ENCODE assay signal across 9 mouse cellular contexts in the genomic region with DNA sequence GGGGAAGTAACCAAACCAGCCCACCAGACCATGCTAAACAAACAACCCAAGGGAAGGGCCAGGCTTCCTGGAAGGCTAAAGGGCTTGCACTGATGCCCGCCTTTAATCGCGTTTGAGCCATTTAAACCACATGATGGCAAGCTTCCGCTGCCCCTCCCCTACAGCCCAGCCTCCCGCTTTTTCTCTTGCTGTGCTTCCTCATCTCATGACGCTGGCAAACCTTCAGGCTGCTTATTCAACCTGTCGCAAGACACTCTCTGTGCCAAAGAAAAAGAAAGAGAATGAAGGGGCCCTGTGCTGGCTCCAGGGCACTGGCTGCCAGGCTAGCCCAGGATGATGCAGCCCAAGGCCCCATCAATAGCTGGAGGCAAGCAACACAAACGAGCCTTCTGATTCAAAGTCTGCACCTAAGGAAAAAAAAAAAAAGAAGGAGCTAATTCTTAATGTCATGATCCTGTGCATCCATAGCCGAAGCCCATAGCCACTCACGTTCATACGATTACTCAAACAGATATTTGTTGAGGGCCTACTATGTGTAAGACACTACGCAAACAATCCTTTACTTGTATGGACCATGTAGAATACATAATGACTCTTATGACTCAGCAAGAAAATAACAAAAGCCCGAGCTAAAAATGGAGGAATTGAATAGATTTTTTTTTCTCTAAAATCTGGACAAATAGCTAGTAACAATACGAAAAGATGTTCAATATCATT.
A peak's percentile ranks its signal among the peaks of the same experiment; 100 is the strongest.
DNase-seq lines count a peak whose midpoint lies in the region.
"Had no signal": no experiment of that assay in that cellular context is flagged by ENCODE, and none has a peak within 500 bp of the region (broad histone marks: within the 10 kb centered on the region; RNA-seq: fewer than 3 reads in every experiment).

No protein-coding gene starts in this region.

- H3K27ac ChIP-seq in midbrain, embryonic 10.5 days (replicated peaks): no peak overlapping the region
- H3K27ac ChIP-seq: limb, embryonic 13.5 days had no signal

- no peaks in the 10 kb centered on the region for H3K9me3 ChIP-seq in midbrain, embryonic 10.5 days (replicated peaks)
- H3K9me3 ChIP-seq: limb, embryonic 13.5 days had no signal

- 70% methylated on average over 14 of the region's 14 CpGs for WGBS in midbrain, embryonic 10.5 days

- H3K27me3 ChIP-seq in midbrain, embryonic 10.5 days (ENCODE audit: low read depth, poor library complexity, severe bottlenecking): no peaks in the 10 kb centered on the region

- no peaks in the 10 kb centered on the region for H3K36me3 ChIP-seq in midbrain, embryonic 10.5 days
- H3K36me3 ChIP-seq: limb, embryonic 13.5 days had no signal

- H3K4me1 ChIP-seq in midbrain, embryonic 10.5 days: 0 out of 2 replicates have a peak, but pooled peaks cover 4% of the 10 kb centered on the region
- H3K4me1 ChIP-seq: limb, embryonic 13.5 days had no signal

- intact Hi-C loops in left cerebral cortex, postnatal 14 days (cut with DNase I): no loop called here
- intact Hi-C loops in left cerebral cortex, postnatal 36 days (cut with DNase I): no loop called here

- peak; percentile 16 for DNase-seq in cerebellum, adult 11-12 months
- no peak for DNase-seq in cerebellum, adult 11 months
- DNase-seq in left cerebral cortex, postnatal 14 days (ENCODE audit: low spot score in 2 of 2): peak; percentile 18 to 44
- no peak for DNase-seq in left cerebral cortex, postnatal 36 days (ENCODE audit: low spot score in 2 of 2)
- peak; percentile 16 to 24 for DNase-seq in cerebellum, postnatal 36 days
- DNase-seq in layer of hippocampus, postnatal 14 days (ENCODE audit: low spot score in 2 of 2): peak; percentile 9 to 29
- peak; percentile 57 for DNase-seq in naive thymus-derived CD4-positive, alpha-beta T cell, adult 2 months (ENCODE audit: low read depth)
- DNase-seq in midbrain, embryonic 10.5 days (ENCODE audit: low spot score): no peak

- no peak overlapping the region for H3K4me3 ChIP-seq in midbrain, embryonic 10.5 days
- H3K4me3 ChIP-seq: limb, embryonic 13.5 days had no signal

Comparison
In these comparisons a context has a peak if more than half of its experiments do, and no peak if none do; other contexts are left out.
1. DNase-seq: peak in cerebellum, adult 11-12 months (single experiment), left cerebral cortex, postnatal 14 days (2 of 2), cerebellum, postnatal 36 days (2 of 2), layer of hippocampus, postnatal 14 days (2 of 2) and naive thymus-derived CD4-positive, alpha-beta T cell, adult 2 months (single experiment); none in cerebellum, adult 11 months (single experiment), left cerebral cortex, postnatal 36 days (0 of 2) and midbrain, embryonic 10.5 days (single experiment).